Mouse (Mus musculus) yolk sac, embryonic 10.5 days (tissue): ENCODE results near the gene Actr2.
"Not testable (repeated sequence)": the region's sequence is repeated elsewhere in the genome, so short reads cannot be mapped to it uniquely, and the experiment has no call there.

Experiments
- DNase-seq: peaks from one replicate; pipeline ENCODE4 v3.0.0-alpha.2; 2017; ENCODE audit warnings: low spot score

Gene Actr2

DNA sequence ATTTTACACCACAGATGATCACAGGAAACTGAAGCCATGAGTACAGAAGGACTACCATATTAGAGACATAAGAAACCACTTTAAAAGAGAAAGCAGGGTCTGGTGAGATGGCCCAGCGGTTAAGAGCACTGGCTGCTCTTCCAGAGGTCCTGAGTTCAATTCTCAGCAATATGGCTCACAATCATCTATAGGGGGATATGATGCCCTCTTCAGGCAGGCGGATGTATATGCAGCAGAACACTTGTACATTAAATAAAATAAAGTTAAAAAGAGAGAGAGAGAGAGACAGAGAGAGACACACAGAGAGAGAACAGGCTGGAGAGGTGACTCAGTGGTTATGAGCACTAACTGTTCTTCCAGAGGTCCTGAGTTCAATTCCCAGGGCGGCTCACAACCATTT is 67.1 kb downstream of the Actr2 start:
- no peak for DNase-seq

DNA sequence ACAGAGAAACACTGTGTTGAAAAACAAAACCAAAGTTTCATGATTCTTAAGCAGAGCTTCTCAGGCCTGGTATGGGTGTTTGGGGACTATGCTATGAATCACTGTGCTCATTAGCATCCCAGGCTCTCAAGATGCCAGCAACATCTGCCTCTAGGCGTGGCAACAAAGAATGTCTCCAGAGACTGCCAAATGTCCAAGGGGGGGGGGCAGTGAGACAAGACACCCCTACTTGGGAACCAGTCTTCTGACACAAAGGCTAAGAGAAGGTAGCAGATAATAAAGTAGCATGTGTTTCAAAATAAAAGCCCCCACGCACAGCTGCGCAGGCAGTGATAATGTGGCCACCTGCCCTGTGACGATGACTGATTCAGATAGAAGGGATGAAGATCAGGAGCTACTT is 69.5 kb downstream of the Actr2 start:
- DNase-seq: no peak

DNA sequence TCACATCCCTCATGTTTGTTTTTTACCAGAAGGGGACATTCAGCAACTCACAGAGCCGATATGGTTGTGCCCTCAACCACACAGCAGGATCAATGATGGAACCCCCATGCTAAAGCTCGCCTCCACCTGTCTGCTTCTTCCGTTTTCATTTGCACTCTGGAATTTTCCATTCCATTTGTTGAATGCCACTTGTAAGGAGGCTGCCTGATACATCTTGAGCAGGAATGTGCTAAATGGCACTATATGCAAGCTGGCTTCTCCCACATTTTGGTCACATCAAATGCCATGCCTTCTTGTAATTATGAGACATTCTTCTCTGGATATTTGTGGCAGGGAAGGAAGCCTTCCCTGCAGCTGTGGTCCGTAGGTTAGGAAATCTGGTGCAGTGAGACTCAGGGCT is 70.6 kb downstream of the Actr2 start:
- no peak for DNase-seq

DNA sequence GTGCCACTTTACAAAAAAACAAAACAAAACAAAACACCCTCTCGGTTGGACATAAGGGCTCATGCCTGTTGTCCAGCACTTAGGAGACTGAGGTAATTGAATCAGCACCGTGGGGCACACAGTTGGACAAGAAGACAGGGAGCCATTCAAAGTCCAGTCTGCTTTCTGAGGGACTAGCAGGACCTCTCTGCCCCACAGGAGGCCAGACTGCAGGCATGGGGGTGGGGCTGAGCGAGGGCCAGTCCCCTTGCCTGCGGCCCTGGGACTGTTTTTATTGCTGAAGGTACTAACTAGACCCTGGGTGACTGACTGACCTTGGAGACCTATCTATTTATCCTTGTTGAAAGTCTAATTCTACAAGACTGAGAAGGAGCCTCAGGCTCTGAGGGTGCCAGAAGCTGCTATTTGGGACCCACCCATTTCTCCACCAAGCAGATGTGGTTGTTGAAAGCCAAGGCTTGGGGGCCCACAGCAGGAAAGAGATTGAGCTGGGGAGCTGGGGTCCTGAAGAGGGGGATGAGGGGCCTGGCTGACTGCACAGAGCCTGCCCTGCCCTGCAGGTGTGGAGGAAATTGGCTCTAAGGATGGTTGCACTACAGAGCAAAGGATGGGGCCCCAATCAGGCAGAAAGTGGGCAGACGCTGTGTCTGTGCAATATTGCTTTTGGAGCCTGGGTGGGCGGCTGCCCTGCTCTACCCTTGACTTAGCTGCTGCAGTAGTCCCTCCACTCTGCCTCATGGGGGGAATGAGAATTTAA is 71.4 kb downstream of the Actr2 start:
- DNase-seq: no peak

DNA sequence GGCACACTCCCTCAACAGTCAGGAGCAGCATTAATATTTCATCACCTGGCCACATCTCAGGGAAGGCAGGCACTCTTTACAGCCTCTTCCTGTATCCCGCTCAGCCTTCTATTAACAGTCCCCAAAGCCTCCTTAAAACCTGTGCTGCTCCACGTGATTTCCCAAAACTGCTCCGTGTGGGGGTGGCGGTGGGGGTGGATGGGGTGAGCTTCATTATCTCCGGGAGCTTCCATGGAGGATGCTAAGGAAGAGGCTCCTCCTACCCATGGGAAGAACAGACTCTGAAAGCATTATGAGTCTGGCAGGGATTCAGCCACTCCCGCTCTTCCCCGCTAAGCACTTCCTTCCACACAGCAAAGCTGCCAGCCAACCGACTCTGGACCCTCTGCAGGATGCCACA is 74.0 kb downstream of the Actr2 start:
- DNase-seq: no peak

DNA sequence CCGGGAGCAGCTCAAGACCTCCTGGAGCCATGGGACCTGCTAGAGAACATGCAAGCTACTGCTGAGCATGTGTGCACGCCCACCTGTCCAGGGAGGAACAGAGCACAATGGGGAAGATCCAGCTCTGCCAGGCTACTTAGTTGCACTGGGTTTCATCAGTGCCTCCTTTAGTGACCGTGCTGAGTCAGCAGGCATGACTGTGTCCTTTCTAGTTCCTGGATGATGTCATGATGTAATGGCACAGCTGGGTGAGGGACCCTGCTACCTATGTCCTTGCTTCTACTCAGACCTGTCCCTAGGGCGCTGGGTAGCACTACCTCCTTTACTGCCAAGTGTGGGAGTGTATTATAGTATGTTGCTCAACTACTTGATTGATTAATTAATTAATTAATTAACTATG is 75.0 kb downstream of the Actr2 start:
- no peak for DNase-seq

DNA sequence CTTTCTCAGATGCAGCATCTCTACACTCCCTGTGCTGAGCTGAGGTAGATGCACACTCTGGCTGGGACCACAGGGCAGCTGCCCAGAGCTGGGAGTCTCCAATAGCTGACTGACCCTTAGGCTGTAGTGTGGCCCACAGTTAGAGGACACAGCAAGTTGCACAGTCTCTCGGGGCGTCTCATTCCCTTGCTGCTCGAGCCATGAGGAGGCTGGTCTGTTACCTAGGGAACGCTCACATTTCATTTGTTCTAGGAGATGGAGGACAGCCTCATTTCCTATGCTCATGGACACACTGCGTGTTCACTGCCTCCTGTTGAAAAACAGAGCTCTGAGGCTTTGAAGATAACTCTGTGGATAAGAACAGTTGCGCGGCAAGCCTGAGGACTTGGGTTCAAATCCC is 76.7 kb downstream of the Actr2 start:
- no peak for DNase-seq

DNA sequence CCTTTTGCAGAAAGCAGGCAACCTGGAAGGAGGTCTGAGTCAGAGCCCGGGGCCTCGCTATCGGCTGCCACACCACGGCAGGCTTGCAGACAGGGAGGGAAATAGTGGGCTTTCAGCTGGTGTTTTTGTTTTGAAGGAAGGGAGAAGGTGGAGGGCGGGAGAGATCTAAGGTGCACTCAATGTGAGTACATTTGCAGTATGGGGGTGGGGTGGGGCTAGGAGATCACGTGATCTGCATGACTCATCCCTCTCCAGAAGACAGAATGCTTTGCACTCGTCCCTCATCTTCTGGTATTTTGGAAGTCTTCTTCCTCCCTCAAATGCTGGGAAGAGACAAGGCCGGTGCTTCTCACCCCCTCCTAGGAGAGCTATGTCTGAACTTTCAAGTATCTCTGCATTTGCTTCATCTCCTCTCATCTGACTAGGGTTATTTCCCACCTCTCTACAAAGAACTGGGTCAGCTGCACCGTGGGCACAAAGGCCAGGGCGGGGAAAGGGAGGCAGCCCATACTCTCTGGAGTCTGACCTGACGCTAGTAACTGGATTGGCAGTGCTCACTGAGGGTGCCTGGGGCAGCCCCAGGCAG is 77.3 kb downstream of the Actr2 start:
- DNase-seq: no peak

DNA sequence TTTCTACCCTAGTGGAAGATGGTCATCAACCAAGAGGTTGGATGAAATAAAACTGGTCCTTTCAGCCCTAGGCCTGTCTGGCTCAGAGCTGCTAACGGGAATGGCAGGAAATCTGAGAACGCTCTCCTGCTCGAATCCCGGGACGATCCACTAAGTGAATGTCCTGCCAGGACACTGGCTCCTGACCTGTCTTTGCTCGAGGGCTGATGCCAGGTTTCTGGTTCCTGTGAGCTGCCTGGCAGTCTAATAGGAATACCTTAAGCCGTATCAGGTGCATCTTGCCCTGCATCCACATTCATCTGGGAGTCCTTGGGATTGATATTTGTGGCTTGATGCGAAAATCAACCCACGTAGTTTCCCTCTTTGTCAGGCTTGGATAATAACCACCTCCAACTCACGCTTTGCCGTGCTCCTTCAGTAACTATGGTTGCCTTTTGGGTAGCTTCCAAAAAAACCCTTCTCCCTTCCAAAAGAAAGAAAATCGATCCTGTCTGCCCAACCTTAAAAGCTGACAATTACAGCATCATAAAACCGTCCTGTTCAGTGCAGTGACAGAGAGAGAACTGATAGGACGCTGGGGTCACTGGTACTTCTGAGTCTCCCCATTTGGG is 78.3 kb downstream of the Actr2 start:
- no peak for DNase-seq

DNA sequence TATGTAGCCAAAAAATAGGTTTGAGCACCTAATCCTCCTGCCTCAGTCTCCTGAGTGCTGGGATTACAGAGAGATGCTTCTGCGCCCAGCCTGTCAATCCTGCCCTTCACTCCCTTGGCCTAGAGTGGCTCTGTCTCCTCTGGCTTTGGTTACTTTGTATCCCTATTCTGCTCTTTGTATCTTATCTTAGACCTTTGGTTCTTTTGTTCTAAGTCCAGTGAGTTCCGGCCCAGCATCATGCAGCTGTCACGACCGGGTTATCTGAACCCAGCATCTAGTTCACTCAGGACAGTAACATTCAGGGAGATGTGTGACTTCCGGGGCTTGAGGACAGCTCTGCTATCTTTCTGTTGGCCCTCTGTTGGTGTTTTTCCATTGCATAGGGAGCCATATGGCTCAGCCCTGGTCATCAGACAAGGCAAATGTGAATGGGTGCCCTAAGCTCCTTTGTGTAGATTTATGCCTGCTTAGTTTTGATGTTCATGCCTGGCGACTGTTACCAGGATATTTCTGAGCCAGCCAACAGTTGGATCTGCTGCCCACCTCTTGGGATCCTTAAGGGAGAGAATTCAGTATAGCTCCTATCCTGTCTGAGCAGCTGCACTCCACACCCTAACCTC is 79.1 kb downstream of the Actr2 start:
- no peak for DNase-seq

DNA sequence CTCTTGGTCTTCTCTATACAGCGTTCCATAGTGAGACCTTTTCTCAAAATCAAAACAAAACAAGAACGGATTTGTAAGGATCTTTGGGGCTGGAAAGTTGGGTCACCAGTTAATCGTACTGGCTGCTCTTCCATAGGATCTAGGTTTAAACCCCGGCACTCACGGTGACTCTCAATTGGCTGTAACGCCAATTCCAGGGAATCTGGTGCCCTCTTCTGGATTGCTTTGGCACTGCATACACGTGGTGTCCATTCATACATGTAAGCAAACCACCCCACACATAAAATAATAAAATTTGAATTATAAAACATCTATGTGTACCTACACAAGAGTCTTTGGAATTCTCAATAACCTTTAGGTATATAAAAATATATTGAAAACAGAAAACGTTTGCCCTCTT is 81.2 kb downstream of the Actr2 start:
- DNase-seq: no peak

DNA sequence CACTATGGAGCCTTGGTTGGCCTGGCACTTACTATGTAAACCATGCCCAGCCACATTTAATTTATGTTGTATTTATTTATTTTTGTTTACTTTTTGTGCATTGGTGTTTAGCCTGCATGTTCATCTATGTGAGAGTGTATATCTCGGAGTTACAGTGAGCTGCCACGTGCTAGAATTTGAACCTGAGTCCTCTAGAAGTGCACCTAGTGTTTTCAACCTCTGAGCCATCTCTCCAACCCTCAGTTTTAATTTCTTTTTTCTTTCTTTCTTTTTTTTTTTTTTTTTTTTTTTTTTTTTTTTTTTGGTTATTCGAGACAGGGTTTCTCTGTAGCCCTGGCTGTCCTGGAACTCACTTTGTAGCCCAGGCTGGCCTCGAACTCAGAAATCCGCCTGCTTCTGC is 81.7 kb downstream of the Actr2 start:
- DNase-seq: not testable (repeated sequence)

DNA sequence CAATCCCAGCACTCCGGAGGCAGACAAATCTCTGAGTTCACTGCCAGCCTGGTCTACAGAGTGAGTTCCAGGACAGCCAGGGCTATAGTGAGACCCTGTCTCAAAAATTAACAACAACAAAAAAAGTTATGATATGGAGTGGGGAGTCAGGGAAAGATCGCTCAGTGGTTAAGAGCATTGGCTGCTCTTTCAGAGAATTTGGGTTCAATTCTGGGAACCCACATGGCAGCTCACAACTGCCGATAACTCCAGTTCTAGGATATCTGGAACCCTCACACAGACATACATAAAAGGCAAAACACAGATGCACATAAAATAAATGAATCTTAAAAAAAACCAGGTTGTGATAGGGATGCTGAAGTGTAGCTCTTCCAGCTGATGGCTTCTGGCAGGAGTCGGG is 83.7 kb downstream of the Actr2 start:
- no peak for DNase-seq

DNA sequence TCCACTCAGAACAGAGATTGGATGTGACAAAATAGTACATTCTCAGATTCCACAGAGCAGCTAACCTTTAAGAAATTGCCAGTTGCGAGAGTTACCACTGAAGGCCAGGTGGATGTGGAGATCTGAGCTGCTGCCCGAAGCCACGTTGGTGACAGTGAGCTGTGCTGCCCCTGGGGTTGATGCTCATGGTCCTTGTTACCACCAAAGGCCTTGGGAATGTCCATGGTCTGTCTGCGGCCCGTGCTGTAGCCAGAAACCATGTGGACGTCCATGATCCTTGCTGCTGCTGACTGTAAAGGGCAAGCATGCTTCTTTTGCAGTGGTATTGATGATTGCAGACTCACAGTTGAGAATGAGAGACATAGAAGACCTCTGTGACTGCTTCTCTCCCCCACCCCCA is 84.3 kb downstream of the Actr2 start:
- no peak for DNase-seq

DNA sequence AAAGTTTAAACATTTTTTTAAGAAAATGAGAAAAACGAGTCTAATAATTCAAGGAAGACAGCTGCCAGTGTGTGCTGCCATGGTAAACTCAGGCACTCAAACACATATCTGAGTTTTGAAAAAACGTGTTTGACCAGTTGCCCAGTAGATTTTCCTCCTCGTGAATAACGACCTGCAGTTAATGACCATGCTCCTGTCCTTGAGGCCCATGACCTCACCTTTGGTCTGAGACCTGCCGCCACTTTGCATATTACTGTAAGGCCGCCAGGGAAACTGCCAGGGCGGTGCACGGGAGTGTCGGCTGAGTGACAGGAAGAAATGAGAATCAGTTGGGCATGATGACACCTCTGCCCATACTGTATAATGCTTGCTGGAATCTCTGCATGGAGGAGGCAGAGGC is 85.0 kb downstream of the Actr2 start:
- DNase-seq: no peak

DNA sequence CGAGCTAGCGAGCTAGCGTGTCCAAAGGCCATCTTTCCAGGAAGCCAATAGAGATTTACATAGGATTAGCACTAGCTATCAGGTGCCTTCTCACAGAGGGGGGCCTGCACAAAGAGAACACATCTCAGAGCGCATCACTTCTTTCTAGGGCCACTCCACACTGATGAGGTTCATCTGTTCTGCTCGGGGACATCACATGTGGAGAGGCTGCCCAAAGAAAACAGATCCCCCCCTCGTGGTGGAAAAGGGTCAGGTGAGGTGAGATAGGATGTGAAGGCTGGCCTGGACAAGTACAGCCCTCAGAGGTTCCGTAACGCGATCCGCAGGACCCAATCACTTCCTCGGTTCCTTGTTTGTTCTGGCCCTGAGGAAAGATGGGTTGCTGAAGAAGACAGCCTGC is 86.8 kb downstream of the Actr2 start:
- no peak for DNase-seq

DNA sequence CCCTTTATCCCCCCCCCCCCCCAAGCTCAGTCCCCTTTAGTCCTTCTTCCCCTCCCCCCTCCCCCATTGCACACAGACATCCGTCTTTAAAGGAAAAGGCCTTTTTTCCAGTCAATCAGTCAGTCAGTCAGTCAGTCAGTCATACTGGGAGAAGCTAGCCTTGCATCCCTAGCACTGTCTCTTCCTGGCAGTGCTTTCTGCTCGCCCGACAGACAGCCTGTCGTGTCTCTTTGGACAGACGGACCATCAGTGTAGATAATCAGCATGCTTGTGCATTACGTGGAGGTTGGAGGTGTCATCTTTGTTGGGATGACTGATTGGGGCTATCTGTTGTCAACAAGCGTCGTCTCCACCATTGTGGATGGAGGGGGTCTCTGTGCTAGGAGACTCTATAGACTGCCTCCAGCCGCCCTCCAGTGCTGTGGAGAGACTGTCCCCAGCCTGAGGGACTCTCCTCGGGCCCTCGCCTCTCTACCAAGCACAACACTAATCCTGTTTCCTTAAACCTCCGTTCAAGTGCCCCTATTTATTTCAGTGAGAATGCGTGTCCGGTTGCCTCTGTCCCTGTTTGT is 89.7 kb downstream of the Actr2 start:
- no peak for DNase-seq

DNA sequence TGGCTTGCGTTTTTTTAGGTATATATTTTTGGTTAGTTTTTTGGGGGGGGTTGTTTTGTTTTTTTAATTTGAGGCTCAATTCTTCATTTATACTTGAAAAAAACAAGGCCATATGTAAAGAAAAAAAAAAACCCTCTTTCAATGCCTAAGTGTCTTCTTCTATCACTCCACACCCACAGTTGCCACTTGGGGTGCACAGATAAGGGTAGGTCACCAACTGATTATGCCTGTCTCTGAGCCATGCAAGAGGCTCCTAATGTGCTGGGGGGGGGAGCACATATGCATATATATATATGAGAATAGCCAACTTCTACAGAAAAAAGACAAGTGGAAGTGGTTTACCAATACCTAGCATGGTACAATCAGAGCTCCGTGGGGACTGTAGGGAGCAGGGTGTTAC is 90.3 kb downstream of the Actr2 start:
- no peak for DNase-seq

DNA sequence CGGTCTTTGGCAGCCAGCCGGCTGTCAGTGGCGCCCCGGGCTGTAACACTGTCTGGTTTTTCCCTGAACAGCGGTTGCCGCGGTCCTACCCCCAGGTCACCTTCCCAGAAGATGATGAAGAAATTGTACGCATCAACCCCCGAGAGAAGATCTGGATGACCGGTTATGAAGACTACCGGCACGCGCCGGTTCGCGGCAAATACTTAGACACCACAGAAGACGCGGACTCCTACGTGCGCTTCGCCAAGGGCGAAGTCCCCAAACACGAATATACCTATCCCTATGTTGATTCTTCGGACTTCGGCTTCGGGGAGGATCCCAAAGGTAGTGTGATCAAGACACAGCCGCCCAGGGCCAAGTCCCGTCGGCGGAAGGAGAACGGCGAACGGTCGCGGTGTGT is 92.0 kb downstream of the Actr2 start:
- no peak for DNase-seq

DNA sequence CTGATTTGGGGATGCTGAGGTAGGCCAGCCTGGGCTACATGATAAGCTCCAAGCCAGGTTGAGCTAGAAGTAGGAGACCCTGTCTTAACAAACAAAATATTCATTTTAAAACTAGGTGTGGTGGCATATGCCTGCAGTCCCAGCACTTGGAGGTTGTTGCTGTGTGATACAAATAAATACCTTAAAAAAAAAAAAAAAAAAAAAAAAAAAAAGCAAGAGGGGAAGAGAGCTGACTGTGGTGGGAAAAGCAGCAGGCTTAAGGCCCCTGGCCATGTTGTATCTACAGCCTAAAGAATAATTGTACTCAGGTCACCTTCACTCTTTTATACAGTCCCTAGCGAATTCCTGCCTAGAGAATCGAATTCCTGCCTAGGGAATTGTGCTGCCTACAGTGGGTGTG is 93.8 kb downstream of the Actr2 start:
- DNase-seq: no peak

DNA sequence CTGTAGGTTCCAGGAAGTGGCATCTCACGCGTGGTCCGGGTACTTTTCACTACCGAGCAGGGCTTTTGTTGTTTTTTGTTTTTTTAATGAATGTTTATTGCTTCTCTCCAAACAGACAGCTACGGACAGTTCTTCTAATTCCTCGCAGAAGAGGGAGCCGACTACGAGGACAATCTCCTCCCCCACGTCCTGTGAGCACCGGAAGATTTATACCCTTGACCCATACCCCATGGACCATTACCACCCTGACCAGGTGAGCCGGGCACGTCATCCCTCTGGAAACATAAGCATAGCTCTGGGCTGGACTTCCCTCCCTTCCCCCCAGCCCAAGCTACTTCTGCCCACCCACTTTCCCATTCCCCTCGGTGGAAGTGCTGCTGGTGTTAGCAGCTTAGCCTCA is 94.8 kb downstream of the Actr2 start:
- no peak for DNase-seq

DNA sequence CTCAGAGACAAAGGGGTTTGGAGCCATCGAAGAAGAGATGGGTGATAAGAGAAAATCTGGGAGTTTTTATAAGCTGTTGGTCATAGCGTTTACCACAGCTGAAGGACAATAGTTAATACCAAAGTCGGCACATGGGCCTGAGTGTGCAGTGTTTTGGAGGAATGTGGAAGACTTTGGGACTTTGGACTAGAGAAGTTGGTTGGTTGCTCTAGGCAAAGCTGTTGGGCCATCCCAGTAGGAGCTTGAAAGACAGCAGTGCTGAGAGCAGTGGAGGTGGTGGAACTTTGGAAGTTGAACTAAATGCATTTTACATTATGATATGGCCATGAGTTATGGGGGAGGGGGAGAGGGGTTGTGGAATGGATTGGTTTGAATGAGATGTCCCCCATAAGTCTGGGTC is 99.3 kb downstream of the Actr2 start:
- no peak for DNase-seq
